Mouse (Mus musculus): Measurements from ENCODE around the gene Ptprd.

DNA sequence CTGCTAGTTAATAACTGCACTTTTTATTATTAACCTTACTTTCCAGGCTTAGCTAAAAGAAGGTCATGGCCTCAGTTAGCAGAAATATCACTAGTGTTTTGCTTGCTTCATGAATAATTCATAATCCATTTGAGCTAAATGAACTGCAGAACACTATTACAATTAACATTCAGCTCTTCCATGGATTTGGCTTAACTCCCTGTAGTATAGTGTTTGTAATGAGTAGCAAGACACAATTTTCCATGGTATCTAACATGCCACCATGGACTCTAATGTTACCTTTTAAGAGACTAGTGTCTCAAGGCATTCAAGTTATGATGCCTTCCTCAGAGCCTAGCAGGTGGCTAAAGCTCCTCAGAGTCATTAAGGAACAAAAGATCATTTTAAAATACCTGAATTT is 129.0 kb downstream of the Ptprd start:
- TF ChIP-seq POLR2A (IDR thresholded peaks at IDR 0.05; ENCODE audit: borderline replicate concordance, control insufficient read depth, low read depth, low read length): no peak
- no peak for TF ChIP-seq CTCF (IDR thresholded peaks at IDR 0.05; ENCODE audit: control insufficient read depth, insufficient read depth, low read length)
